Comparison of ENCODE assay signal across 16 mouse cellular contexts in genomic region chr11:94228416-94228815, GRCm38 (mm10). TPM values are rescaled to one million over a fixed set of nuclear protein-coding genes. Genes with fewer than 3 reads are reported as not detected.
DNase-seq lines count a peak whose midpoint lies in the region; ATAC-seq and TF ChIP-seq lines count a peak whose summit lies in the region.
"Had no signal": no experiment of that assay in that cellular context is flagged by ENCODE, and none has a peak within 500 bp of the region (broad histone marks: within the 10 kb centered on the region; RNA-seq: fewer than 3 reads in every experiment).

No protein-coding gene starts in this region.

- H3K27me3 ChIP-seq in cerebellum, adult 2 months (ENCODE audit: control insufficient read depth, insufficient read depth, low read length) = no peaks in the 10 kb centered on the region
- no peaks in the 10 kb centered on the region for H3K27me3 ChIP-seq in heart, embryonic 15.5 days
- no peaks in the 10 kb centered on the region for H3K27me3 ChIP-seq in hindbrain, embryonic 15.5 days

- ATAC-seq in heart, embryonic 15.5 days (replicated peaks; ENCODE audit: insufficient number of reproducible peaks, insufficient read depth, low FRiP score, low read depth) = no peak
- no peak for ATAC-seq in hindbrain, embryonic 15.5 days (ENCODE audit: low FRiP score, low read depth)

- no peak for TF ChIP-seq POLR2A in cerebellum, adult 2 months (IDR thresholded peaks at IDR 0.05; ENCODE audit: borderline replicate concordance, insufficient read depth, low read length)
- no peak for TF ChIP-seq POLR2A in brain, embryonic 14.5 days (IDR thresholded peaks at IDR 0.05; ENCODE audit: borderline replicate concordance, extremely low read depth, insufficient read depth, insufficient read length, poor library complexity, severe bottlenecking)

- peak; percentile 57 to 67 for DNase-seq in cerebellum, adult 2 months
- no peak for DNase-seq in cerebellum, adult 11 months
- DNase-seq in heart, adult 18-20 months = no peak
- peak; percentile 45 for DNase-seq in brain, embryonic 14.5 days (ENCODE audit: low read depth)
- DNase-seq in layer of hippocampus, postnatal 25 days (ENCODE audit: extremely low spot score in 1 of 2, low spot score in 1 of 2) = no peak
- no peak for DNase-seq in testis, postnatal 10 days (ENCODE audit: low spot score)
- DNase-seq: B cell, adult 2 months; kidney, adult 18-20 months; layer of hippocampus, adult 9-11 months; lung, embryonic 14.5 days had no signal

- no peak overlapping the region for H3K4me2 ChIP-seq in heart, embryonic 15.5 days
- H3K4me2 ChIP-seq in hindbrain, embryonic 15.5 days = no peak overlapping the region
- H3K4me2 ChIP-seq: lung, embryonic 14.5 days had no signal

- H3K9ac ChIP-seq in heart, embryonic 15.5 days = no peak overlapping the region
- no peak overlapping the region for H3K9ac ChIP-seq in hindbrain, embryonic 15.5 days
- H3K9ac ChIP-seq: lung, embryonic 14.5 days had no signal

- WGBS in cerebellum, adult 2 months = 27% methylated on average over 9 of the region's 9 CpGs
- WGBS in heart, embryonic 15.5 days = 57% methylated on average over 9 of the region's 9 CpGs
- WGBS in hindbrain, embryonic 15.5 days = 20% methylated on average over 9 of the region's 9 CpGs

- no peak for TF ChIP-seq CTCF in cerebellum, adult 2 months (IDR thresholded peaks at IDR 0.05; ENCODE audit: borderline replicate concordance, insufficient read depth, low read depth, low read length)
- TF ChIP-seq CTCF in brain, embryonic 14.5 days (IDR thresholded peaks at IDR 0.05; ENCODE audit: borderline replicate concordance, extremely low read depth, insufficient read depth, insufficient read length) = no peak

- H3K9me3 ChIP-seq in heart, embryonic 15.5 days (replicated peaks) = no peaks in the 10 kb centered on the region
- no peaks in the 10 kb centered on the region for H3K9me3 ChIP-seq in hindbrain, embryonic 15.5 days

- H3K27ac ChIP-seq in cerebellum, adult 2 months (ENCODE audit: insufficient read depth, low read length) = peak overlapping the region; percentile 62; the same call in 1 of the 2 replicates
- H3K27ac ChIP-seq in heart, embryonic 15.5 days = peak overlapping the region; percentile 84
- peak overlapping the region; percentile 36; the same call in 1 of the 2 replicates for H3K27ac ChIP-seq in hindbrain, embryonic 15.5 days (replicated peaks)

- H3K4me1 ChIP-seq in cerebellum, adult 2 months (ENCODE audit: control insufficient read depth, insufficient read depth, low read length) = peaks cover 36% of the 10 kb centered on the region
- peaks cover 54% of the 10 kb centered on the region for H3K4me1 ChIP-seq in heart, embryonic 15.5 days (replicated peaks)
- H3K4me1 ChIP-seq in hindbrain, embryonic 15.5 days (replicated peaks) = peaks cover 6% of the 10 kb centered on the region

- no peak overlapping the region for H3K4me3 ChIP-seq in cerebellum, adult 2 months (replicated peaks; ENCODE audit: insufficient read depth, low read depth, low read length)
- no peak overlapping the region for H3K4me3 ChIP-seq in heart, embryonic 15.5 days
- no peak overlapping the region for H3K4me3 ChIP-seq in hindbrain, embryonic 15.5 days
- H3K4me3 ChIP-seq: erythroblast, embryonic 14.5 days had no signal

- no peaks in the 10 kb centered on the region for H3K36me3 ChIP-seq in heart, embryonic 15.5 days
- H3K36me3 ChIP-seq in hindbrain, embryonic 15.5 days = no peaks in the 10 kb centered on the region

RNA-seq across cellular contexts. Expression of gene Tob1, which starts 17.2 kb away (rescaled TPM):
- polyA plus RNA-seq in cerebellum, adult 2 months (2012; rRNA removed) = 55.9 and 56.0 TPM in 2 replicates
- 37.7 and 45.5 TPM in 2 replicates for polyA plus RNA-seq in heart, embryonic 15.5 days (2015; fragmentation: Nextera tagmentation; extraction: Ambion mirVana)
- total RNA-seq in heart, adult 18-20 months (2021) = 10 to 100 TPM; 47.5 to 50.4 TPM
- 29.6 and 29.9 TPM in 2 replicates for polyA plus RNA-seq in brain, embryonic 14.5 days (2012; rRNA removed)
- 32.8 and 35.6 TPM in 2 replicates for polyA plus RNA-seq in hindbrain, embryonic 15.5 days (2015; fragmentation: Nextera tagmentation; extraction: Ambion mirVana)
- 10 to 100 TPM; 41.8 to 42.4 TPM for total RNA-seq in layer of hippocampus, postnatal 25 days (2021)

RNA-seq across cellular contexts. Expression of gene Wfikkn2, which starts 17.4 kb away (rescaled TPM):
- 0.75 and 1.8 TPM in 2 replicates for polyA plus RNA-seq in cerebellum, adult 2 months (2012; rRNA removed)
- 2.4 and 4.6 TPM in 2 replicates for polyA plus RNA-seq in heart, embryonic 15.5 days (2015; fragmentation: Nextera tagmentation; extraction: Ambion mirVana)
- total RNA-seq in heart, adult 18-20 months (2021) = 1 to 10 TPM; 5.8 to 6.6 TPM
- 6.8 and 9.4 TPM in 2 replicates for polyA plus RNA-seq in brain, embryonic 14.5 days (2012; rRNA removed)
- polyA plus RNA-seq in hindbrain, embryonic 15.5 days (2015; fragmentation: Nextera tagmentation; extraction: Ambion mirVana) = 6.6 and 7.9 TPM in 2 replicates
- total RNA-seq in layer of hippocampus, postnatal 25 days (2021) = under 1 TPM; 0.44 to 0.70 TPM
- total RNA-seq: granulocyte monocyte progenitor cell, adult 5-6 weeks; MEL had no signal
- polyA plus RNA-seq: erythroblast, embryonic 14.5 days had no signal

RNA-seq across cellular contexts. Expression of gene Gm21885, which starts 53.3 kb away (rescaled TPM):
- polyA plus RNA-seq in cerebellum, adult 2 months (2012; rRNA removed) = not detected in 2 replicates
- polyA plus RNA-seq in heart, embryonic 15.5 days (2015; fragmentation: Nextera tagmentation; extraction: Ambion mirVana) = 0.30 TPM in 1 of 2 replicates, not detected in the other
- under 1 TPM in 1 of 2 experiments, not detected in 1; 0.77 TPM for total RNA-seq in heart, adult 18-20 months (2021)
- polyA plus RNA-seq in brain, embryonic 14.5 days (2012; rRNA removed) = not detected in 2 replicates
- polyA plus RNA-seq in hindbrain, embryonic 15.5 days (2015; fragmentation: Nextera tagmentation; extraction: Ambion mirVana) = 0.66 TPM in 1 of 2 replicates, not detected in the other
- not detected for total RNA-seq in layer of hippocampus, postnatal 25 days (2021)
- total RNA-seq: granulocyte monocyte progenitor cell, adult 5-6 weeks; megakaryocyte-erythroid progenitor cell, adult 5-6 weeks; MEL had no signal
- polyA plus RNA-seq: erythroblast, embryonic 14.5 days had no signal

Comparison
In these comparisons a context has a peak if more than half of its experiments do, and no peak if none do; other contexts are left out.
1. DNase-seq: peak in cerebellum, adult 2 months (2 of 2) and brain, embryonic 14.5 days (single experiment); none in cerebellum, adult 11 months (single experiment), heart, adult 18-20 months (0 of 2), layer of hippocampus, postnatal 25 days (0 of 2) and testis, postnatal 10 days (single experiment).
2. Peak in every context shown above with its lines, with median percentiles within 50 percentile points of each other: H3K27ac ChIP-seq.